Mouse (Mus musculus) left cerebral cortex, postnatal 4 days (tissue): ENCODE data around the gene Irf7. TPM values are rescaled to one million over a fixed set of nuclear protein-coding genes. Genes with fewer than 3 reads are reported as not detected.
"Not testable (repeated sequence)": the region's sequence is repeated elsewhere in the genome, so short reads cannot be mapped to it uniquely, and the experiment has no call there.

ENCODE experiments used
- DNase-seq: peaks from one replicate; pipeline ENCODE4 v3.0.0-alpha.2; 2022
- intact Hi-C: fragments of 180-260 bp; cut with DNase I; formaldehyde crosslinking; loops from one replicate; pipeline ENCODE4 v1.15.1; 2025
- total RNA-seq, 2 experiments: library from RNA; stranded (reverse); gene quantifications; 2 replicates each; pipeline ENCODE4 v1.2.3; 2021

Gene Irf7
- total RNA-seq, 2 experiments from 2014 or later, result 0.28 to 1.1 TPM

DNA sequence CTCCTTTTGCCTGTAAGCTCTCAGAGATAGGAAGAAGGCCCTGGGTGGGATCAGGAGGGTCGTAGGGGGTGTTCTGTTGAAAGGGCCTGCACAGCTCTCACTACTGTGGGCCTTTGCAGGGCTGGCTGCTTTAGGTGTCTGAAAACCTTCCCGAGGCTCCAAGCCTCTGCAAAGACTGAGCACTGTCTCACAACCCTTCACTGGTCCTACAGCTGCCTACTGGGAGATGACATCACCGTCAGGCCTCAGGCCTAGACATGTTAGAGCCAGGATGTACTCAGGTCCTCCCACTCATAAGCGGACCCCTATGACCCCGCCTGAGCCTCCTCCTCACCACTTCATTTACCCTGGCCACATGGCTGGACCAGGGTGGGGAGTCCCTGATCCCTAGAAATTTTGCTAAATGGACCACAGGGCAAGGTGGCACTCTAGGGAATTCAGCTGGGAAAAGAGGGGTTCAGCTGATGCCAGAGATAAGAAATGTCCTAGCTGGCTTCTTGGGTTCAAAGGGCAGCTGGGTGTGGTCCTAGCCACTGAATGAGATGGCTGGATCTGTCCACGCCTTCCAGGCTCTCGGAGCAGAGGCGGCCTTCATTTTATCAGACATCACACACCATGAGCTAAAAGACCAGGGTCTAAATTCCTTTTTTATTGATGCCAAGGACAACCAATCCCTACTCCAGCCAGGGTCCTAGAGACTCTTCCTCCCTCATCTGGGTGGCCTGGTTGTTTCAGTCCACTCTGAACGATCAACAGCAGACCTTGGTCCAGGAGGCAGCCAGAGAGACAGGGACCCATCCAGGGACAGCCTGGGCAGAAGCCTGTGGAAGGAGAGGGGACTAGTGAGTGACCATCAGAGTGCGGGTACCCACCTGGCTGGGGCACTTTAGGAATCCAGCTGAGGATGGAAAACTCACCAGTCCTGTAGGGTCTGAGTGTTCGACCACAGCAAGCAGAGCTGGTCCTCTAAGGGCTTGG, 11.7 kb upstream of the Irf7 start:
- intact Hi-C loops, result no loop called here
- DNase-seq, result no peak

DNA sequence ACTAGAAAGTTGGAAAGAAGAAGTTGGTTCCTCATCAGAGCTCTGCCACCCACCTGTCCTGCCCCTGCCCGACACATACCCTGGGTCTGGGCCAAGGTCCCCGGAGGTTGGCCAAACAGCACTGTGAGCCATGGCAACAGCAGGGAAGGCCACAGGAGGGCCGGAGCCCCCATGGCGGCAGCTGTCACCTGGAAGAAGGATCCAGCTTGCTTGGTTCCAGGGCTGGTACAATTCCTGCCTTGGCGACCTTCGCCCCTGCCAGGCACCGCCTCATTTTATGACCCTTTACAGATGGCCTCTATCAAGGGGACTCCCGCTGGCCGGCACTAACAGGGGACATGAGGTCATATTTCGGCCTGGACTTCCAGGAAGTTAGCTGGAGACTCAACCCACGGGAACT, 10.3 kb upstream of the Irf7 start, which contains the start of gene Cdhr5:
Gene Cdhr5, minus strand, starts transcription at position 241 of the 400 bp plus-strand sequence.
- no peak for DNase-seq
- intact Hi-C loops, result no loop called here

DNA sequence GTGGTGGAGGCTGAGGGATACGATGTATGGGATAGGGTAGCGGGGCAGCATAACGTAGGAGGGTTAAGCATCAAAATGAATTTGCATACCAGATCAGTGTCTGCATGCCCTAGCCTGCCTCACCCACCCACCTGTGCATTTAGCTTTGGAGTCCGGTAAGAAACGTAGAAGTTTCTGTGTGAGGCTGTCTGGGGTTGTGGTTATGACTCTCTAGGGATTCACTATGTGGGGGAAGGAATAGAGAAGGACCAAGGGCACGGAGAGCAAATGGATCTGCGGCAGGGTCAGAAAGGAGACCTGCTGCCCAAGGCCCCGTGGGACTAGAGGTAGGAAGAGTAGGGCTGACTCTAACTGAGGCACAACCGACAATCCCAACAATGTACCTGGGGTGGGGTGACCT, 9.1 kb upstream of the Irf7 start:
- intact Hi-C loops, result no loop called here
- DNase-seq, result no peak

DNA sequence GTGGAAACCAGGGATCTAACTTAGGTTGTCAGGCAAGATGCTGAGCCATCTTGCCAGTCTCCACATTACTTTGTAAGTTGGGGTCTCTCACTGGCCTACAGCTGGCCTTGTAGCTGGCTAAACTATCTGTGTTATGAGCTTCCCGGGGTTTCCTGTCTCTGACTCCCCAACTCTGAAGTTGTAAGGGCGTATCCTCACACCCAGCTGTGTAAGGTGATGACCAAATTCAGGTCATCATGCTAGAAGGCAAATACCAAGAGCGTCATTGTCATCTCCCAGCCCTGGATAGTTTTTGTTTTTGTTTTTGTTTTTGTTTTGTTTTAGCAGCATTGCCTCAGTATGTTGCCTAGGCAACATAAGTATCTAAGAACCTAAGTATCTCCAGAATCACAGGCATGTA, 4.3 kb upstream of the Irf7 start:
- intact Hi-C loops, result no loop called here
- DNase-seq, result no peak

DNA sequence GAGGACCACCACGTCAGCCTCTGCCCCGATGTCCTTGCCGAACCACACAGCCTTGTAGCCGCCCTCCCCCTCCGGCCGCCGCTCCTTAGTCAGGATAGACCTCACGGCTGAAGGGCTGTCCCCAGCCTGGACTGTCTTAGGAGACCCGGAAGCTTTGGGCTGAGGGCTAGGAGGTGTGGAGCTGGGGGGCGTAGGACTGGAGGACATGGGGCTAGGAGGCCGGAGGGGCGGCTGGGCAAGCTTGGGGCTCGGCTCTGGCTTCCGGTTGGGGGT, 2.9 kb upstream of the Irf7 start:
- no peak for DNase-seq
- intact Hi-C loops, result loop anchor here (10.0 kb wide), 1 partner anchor 96 kb away; no protein-coding TSS in a partner anchor

DNA sequence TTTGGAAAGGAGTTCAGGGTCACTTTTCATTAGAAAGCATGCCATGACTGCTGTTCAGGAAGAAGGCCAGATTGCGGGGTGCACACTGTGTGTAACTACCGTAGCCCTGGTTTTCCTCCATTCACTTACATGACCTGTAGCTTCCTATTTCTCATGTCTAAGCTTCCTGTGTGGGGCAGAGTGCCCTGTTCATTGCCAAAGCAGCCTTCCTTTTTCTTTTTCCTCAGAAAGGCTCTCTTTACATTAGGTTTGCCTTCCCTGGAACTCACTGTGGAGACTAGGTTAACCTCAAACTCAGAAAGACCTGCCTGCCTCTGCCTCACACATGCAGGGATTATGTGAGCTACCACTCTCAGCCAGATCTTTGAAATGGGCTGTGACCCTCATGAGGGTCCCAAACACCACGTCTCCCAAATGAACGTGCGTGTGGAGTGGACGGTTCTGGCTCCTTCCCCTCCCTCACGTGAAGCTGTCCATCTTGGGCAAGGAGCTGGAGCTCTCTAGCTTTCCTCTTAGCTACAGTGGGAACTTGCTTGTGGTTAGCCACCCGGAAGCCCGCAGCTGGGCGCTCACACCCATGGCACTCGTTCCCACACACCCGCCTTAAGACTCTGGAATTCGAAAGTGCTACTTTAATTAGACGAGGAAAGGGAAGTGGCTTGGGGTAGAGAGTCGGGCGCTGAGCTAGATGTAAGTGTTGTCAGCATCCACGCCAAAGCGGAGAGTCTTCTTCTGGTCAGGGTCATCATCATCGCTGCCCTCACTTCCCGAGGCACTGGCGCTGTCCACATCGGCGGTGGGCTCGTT, 2.4 kb upstream of the Irf7 start:
- no peak for DNase-seq
- intact Hi-C loops, result loop anchor here (10.0 kb wide), 1 partner anchor 96 kb away; no protein-coding TSS in a partner anchor

DNA sequence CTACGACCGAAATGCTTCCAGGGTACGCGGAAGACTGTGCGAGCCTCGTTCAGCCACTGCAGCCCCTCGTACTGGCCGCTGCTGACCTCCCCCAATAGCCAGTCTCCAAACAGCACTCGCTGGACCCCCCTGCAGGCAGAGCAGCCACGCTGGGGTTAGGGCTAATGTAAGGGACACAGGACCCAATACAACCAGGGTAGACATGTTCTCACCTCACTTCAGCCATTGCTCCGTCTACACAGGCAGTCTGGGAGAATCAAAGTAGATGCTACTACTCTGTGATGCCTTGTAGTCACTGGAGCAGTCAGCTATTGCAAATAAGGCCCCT, 906 bp downstream of the Irf7 start:
- no peak for DNase-seq
- intact Hi-C loops, result loop anchor here (10.0 kb wide), 1 partner anchor 99 kb away; no protein-coding TSS in a partner anchor

DNA sequence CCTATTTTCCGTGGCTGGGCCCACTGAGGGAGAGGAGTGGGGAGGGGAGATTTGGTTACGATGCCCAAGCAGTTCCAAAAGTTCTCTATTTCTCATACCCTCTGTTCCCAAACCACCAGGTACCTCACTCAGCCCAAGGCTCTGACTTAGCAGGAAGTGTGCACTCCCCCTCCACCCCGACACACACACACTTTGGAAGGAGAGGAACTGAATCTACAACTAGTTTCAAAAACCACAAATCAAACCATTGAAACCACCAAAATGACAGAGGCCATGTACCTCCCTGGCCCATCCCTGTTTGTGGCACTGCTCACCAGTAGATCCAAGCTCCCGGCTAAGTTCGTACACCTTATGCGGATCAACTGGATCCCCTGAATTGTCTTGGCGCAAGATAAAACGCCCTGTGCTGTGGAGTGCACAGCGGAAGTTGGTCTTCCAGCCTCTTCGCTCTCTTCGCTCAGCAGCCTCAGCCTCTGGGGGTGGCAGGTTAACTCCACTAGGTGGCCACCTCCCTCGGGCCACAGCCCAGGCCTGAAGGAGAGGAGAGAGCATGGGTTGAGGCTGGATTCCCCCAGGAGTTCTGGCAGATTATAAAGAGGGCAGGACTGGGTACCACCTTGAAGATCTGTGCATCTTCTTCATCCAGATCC, 1.4 kb downstream of the Irf7 start:
- intact Hi-C loops, result loop anchor here (10.0 kb wide), 1 partner anchor 100 kb away; no protein-coding TSS in a partner anchor
- DNase-seq, result no peak

DNA sequence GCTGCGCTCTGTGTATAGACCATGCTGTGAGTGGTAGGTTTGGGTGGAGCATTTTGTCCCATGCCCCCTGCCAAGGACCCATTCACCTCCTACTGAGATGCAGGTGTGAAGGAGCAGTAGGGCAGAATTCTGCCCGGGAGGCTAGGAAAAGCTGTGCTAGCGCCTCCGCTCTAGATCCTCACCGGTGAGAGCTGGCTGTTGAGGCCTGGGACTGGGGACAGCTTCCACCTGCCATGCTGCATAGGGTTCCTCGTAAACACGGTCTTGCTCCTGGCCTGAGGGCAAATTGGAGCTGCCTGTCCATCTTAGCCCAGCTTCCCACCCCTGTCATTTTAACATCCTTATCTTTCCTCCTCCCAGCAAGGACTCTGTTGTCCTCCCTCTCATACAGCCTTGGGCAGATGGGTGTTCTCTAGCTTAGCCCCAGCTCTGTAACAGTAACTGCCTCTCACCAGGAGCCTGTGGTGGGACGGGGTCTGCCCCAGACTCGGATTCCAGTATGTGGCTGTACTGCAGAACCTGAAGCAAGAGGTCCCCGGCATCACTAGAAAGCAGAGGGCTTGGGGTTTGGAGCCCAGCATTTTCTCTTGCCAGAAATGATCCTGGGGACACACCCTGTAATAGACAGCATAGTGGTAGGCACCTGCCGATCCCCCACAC, 2.1 kb downstream of the Irf7 start:
- intact Hi-C loops, result loop anchor here (10.0 kb wide), 1 partner anchor 101 kb away; no protein-coding TSS in a partner anchor

DNA sequence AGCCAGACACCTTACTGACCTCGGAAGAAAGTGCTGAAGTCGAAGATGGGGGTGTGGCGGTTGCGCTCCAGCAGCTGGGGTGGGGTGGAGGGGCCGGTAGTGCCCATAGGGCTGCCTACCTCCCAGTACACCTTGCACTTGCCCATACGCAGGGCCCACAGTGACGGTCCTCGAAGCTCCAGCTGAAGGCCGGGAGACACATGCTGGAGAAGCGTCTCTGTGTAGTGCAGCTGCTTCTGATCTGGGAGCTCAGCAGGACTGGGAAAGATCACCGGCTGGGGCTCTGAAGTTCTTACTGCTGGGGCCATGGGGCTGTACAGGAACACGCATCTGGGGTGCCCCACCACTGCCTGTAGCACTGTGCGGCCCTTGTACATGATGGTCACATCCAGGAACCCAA, 2.6 kb downstream of the Irf7 start:
- intact Hi-C loops, result loop anchor here (10.0 kb wide), 1 partner anchor 101 kb away; no protein-coding TSS in a partner anchor
- no peak for DNase-seq

More for the DNA sequence above, 2.1 kb downstream of the Irf7 start:
- DNase-seq, result no peak

DNA sequence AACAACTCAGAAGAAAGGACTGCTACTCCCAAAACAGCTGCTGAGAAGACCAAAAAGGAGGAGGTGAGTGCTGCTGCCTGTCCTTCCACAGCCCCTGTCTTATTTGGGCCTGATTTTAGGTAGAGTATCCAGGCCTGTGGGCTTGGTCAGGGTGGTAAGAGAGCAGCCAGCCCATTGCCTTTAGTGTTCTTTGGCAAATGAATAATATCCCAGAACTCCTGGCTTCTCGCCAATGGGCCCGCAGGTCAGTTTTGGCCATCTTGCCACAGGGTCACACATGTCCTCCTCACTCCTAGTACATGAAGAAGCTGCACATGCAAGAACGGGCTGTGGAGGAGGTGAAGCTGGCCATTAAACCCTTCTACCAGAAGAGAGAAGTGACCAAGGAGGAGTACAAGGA, 4.8 kb downstream of the Irf7 start:
- intact Hi-C loops, result loop anchor here (10.0 kb wide), 1 partner anchor 103 kb away; no protein-coding TSS in a partner anchor
- no peak for DNase-seq

DNA sequence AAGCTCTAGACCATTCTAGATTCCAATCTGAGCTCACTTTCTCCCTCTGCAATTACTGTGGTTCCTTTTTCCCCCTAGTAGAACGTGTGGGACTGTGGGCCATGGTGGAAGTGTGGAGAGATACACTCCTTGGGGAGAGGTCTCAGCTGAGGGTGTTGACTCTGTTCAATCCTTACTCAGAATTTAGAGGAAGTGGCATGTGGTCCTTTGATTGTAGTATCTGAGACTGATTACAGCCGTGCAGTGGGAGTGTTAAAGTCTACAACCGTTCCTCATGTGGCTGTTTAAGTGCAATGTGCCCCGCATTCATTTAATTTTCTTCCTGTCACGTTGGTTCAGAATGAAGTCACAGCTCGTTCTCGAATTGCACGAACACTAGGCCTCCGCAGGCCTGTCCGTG, 10.1 kb downstream of the Irf7 start:
- intact Hi-C loops, result no loop called here

DNA sequence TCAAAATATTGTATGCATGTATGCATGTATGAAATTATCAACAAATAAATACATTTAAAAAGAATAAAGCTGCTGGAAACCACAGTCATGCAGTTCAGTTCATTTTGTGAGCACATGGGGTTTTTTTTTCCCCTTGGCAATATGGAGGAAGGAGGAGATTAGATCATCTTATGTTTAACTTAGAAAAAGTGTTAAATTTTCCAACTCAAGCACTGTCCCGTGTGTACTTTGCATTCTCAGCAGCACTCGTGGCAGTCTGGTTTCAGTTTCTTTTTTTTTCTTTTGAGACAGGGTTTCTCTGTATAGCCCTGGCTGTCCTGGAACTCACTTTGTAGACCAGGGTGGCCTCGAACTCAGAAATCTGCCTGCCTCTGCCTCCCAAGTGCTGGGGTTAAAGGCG, 15.8 kb downstream of the Irf7 start:
- intact Hi-C loops, result loop anchor here (5.0 kb wide), 1 partner anchor 72 kb away; no protein-coding TSS in a partner anchor
- DNase-seq, result not testable (repeated sequence)

More for the DNA sequence above, 10.1 kb downstream of the Irf7 start:
- no peak for DNase-seq

DNA sequence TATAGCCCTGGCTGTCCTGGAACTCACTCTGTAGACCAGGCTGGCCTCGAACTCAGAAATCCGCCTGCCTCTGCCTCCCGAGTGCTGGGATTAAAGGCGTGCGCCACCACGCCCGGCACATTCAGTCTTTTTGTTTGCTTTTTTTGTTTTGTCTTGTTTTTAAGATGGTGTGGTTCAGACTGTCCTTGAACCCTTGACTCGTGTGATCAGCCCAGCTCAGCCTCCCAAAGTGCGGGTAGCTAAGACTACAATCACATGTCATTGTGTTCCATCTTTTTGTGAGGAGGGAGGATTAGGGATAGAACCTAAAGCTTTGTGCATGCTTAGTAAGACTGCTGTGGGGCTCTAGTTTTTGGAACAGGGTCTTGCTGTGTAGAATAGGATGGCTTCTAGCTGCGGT, 34.7 kb downstream of the Irf7 start:
- no peak for DNase-seq
- intact Hi-C loops, result no loop called here

DNA sequence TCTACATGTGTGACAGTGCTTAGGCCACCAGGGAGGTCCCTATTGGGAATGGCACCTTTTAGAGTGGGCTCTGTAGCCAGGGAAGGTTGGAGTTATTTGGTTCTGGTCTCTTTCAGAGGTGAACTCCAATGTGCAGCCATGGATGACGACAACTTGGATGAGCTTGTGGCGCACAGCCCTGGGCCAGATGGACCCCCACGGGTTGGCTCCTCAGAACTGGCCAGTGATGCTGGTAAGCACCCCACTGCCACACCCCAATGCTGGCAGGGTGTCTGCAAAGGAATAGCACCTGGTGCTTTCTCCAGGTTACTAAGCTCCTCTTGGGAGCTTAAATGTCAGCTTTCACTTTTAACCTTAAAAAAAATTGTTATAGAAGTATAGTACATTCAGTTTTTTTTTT, 35.2 kb downstream of the Irf7 start:
- no peak for DNase-seq
- intact Hi-C loops, result no loop called here

DNA sequence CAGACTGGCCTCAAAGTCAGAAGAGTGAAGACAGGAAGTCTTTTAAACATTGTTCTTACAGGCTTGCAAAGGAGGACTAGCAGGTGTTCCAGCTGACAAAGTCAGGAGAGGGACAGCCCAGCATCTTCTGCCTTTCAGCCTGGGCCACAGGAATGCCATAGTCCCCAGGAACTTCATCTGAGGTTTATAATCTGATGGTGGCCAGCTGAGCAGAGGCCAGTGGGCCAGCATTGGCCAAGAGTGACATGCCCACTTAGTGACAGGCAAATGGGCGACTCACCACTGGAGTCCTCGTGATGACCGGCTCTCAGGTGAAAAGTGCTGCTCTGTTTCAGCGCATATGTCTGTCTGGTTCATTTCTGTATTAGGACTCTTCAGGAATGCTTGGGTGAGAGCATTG, 35.7 kb downstream of the Irf7 start:
- DNase-seq, result no peak
- intact Hi-C loops, result no loop called here

DNA sequence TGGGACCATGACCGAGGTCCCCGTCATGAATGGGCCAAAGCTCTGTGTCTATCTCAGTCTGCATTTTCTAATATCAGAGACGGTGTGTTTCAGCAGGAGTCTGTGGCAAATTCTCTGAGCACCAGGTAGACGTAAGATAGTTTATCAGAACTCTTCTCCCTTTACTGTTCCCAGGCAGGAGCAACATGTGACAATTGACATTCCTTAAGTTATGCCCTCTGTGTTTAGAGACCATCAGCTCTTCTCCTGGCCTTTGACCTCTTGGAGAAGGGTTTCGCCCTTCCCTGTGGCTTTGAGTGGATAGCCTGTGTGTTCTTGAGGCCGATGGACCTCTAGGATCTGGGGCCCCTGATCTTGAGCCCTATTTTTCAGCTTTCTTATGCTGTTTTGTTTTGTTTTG, 36.6 kb downstream of the Irf7 start:
- DNase-seq, result no peak

DNA sequence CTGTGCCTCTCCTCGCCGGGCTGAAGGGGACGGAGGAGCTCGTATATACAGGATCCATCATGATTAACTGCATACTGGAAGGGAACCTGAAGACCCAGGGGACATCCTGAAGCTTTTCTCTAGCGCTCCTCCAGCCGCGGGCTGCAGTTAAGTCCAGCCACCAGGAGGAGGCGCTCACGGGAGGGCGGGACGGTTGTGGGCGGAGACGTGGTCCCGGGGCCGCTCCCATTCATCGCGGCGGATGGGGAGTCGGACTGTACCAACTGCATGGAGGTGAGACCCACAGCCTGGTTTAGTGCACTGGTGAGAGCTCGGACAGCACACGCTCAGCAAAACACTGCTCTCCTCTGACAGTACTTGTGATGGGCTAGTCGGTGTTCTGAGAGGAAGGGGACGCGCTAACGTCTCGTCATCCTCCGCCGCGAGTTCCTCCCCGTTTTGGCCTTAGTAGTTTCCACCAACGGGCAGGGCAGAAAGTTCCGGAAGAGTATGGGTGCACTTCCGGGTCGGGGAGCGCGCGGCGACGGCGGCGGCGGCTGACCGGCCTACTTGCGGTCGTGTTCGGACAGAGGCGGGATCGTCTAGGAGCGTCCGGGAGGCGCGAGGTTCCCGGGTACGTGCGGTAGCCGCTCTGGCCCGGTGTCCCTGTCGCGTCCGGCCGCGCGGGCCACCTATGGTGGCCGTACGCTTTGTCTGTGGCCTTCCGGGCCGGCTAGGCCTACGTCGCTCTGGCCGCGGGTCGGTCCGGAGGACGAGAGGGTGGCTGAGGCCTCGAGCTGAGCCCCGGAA, 37.8 kb downstream of the Irf7 start, which contains the start of gene Phrf1:
Gene Phrf1, plus strand, starts transcription at position 506 of the 789 bp plus-strand sequence.
- intact Hi-C loops, result no loop called here

More for the DNA sequence above, 36.6 kb downstream of the Irf7 start:
- intact Hi-C loops, result no loop called here

DNA sequence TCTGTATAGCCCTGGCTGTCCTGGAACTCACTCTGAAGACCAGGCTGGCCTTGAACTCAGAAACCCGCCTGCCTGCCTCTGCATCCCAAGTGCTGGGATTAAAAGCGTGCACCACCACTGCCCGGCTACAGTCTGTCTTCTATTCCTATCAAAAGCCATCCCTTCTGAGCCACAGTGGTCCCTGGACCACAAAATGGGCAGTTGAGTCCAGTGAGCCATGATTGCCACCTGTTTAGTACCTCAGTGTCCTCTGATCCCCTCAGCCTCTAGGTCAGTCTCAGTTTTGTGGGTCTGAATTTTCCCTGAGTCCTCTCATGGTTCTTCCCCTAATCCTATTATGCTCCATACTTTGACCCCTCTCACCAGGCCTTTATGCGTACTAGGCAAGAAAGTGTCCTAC, 38.5 kb downstream of the Irf7 start:
- DNase-seq, result no peak
- intact Hi-C loops, result no loop called here

More for the DNA sequence above, 37.8 kb downstream of the Irf7 start, which contains the start of gene Phrf1:
- peak; percentile 94 for DNase-seq
